In genomic region chr13:45911848-45912247, GRCm38 (mm10) we compare ENCODE assay signal across 20 mouse cellular contexts. TPM values are rescaled to one million over a fixed set of nuclear protein-coding genes. Genes with fewer than 3 reads are reported as not detected.
DNase-seq lines count a peak whose midpoint lies in the region; ATAC-seq and TF ChIP-seq lines count a peak whose summit lies in the region.
"Had no signal": no experiment of that assay in that cellular context is flagged by ENCODE, and none has a peak within 500 bp of the region (broad histone marks: within the 10 kb centered on the region; RNA-seq: fewer than 3 reads in every experiment).

No protein-coding gene starts in this region.

- no peak for TF ChIP-seq CTCF in Patski (IDR thresholded peaks at IDR 0.05)
- TF ChIP-seq CTCF in gastrocnemius, adult 2 months (IDR thresholded peaks at IDR 0.05): no peak

- ATAC-seq in frontal cortex, adult (ENCODE audit: low TSS enrichment): peak; percentile 31; the same call in 1 of the 2 replicates
- ATAC-seq in Patski: no peak
- ATAC-seq in megakaryocyte, adult 5-6 weeks (ENCODE audit: poor library complexity, severe bottlenecking): peak; percentile 87

- no peaks in the 10 kb centered on the region for H3K27me3 ChIP-seq in Patski
- H3K27me3 ChIP-seq: forebrain, embryonic 12.5 days; limb, embryonic 12.5 days; neural tube, embryonic 15.5 days had no signal

- H3K27ac ChIP-seq in gastrocnemius, adult 2 months: no peak overlapping the region
- H3K27ac ChIP-seq: forebrain, embryonic 12.5 days; hindbrain, embryonic 10.5 days; limb, embryonic 12.5 days; liver, embryonic 14.5 days; neural tube, embryonic 15.5 days had no signal

- POLR2A ChIA-PET in Patski (lab: Charles Lee): interaction anchor here (0.7 to 1.5 kb wide), 3 partner anchors 16 to 363 kb away, joined by 3 to 4 read pairs (median 3); no protein-coding TSS in a partner anchor

- CTCF ChIA-PET in Patski (lab: Charles Lee): interaction anchor here (0.9 to 1.6 kb wide), 4 partner anchors 9 to 54 kb away, joined by 3 to 4 read pairs (median 3); no protein-coding TSS in a partner anchor

- H3K4me3 ChIP-seq in gastrocnemius, adult 2 months: no peak overlapping the region
- H3K4me3 ChIP-seq: forebrain, embryonic 12.5 days; hindbrain, embryonic 10.5 days; limb, embryonic 12.5 days; myocyte; neural tube, embryonic 15.5 days had no signal

- DNase-seq in frontal cortex, postnatal 25 days (ENCODE audit: low spot score in 2 of 2): no peak
- peak; percentile 37 for DNase-seq in 3T3-L1 (ENCODE audit: low read depth, low spot score)
- DNase-seq in Patski (ENCODE audit: low read depth, low spot score): peak; percentile 66
- no peak for DNase-seq in kidney, postnatal 36 days
- no peak for DNase-seq in gastrocnemius, postnatal 14 days
- DNase-seq in gastrocnemius, adult 2 months: no peak
- DNase-seq: cerebellum, postnatal 14 days; kidney, adult 18-20 months; kidney, postnatal 10 days; lung, postnatal 10 days; midbrain, embryonic 14.5 days; thymus, postnatal 25 days had no signal

- intact Hi-C loops in gastrocnemius, postnatal 14 days (cut with DNase I; ENCODE audit: low total_unique reads): no loop called here
- intact Hi-C loops in gastrocnemius, adult 2 months (cut with DNase I): no loop called here

- in situ Hi-C loops in Patski (cut with MboI; ENCODE audit: low pct_unique_long_range_greater_than_20kb): no loop called here

RNA-seq across cellular contexts. Expression of gene Atxn1, which starts 53.0 kb away (rescaled TPM):
- 8.3 TPM for polyA plus RNA-seq in Patski (2021)
- 4.8 and 9.0 TPM in 2 replicates for total RNA-seq in megakaryocyte, adult 5-6 weeks (2015)
- total RNA-seq in megakaryocyte, adult 5-6 weeks (2017): 5.9 and 22.2 TPM in 2 replicates
- 10 to 100 TPM; 23.5 to 23.8 TPM for total RNA-seq in gastrocnemius, postnatal 14 days (2021)
- total RNA-seq in gastrocnemius, adult 2 months (2021): 10 to 100 TPM; 40.4 to 56.3 TPM

Comparison
In these comparisons a context has a peak if more than half of its experiments do, and no peak if none do; other contexts are left out.
1. DNase-seq: peak in 3T3-L1 (single experiment) and Patski (single experiment); none in frontal cortex, postnatal 25 days (0 of 2), kidney, postnatal 36 days (0 of 2), gastrocnemius, postnatal 14 days (single experiment) and gastrocnemius, adult 2 months (single experiment).